Mouse (Mus musculus): Measurements from ENCODE around the gene Angpt4. TPM values are rescaled to one million over a fixed set of nuclear protein-coding genes. Genes with fewer than 3 reads are reported as not detected.

The Angpt4 gene
- polyA plus RNA-seq, 1 experiment from 2014 or later = 0.22 TPM

DNA sequence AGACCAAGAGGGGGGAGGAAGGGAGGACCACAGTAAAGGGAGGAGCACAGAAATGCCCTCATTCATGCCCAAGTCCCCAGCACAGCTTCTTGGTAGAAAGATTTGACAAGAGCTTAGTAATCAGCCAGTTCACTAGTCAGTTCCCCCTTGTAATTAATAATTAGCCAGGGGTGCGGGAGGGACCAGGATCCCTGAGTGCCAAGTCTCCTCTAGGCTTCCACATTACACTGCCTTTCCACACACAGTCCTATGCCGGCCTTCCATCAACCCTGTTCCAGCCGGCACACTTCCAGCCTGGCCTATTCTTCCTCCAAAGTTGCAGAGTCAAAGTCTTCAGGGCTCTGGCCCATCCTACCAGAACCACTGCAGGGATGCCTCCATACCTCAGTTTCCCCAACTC, 65.1 kb downstream of the Angpt4 start:
- no peak for ATAC-seq (ENCODE audit: low FRiP score, low read depth)
- Histone ChIP-seq H3K9me3 (no peaks in the 10 kb centered on the region), H3K4me3 (no peak overlapping the region), H3K9ac (no peak overlapping the region), H3K27me3 (peaks cover 30% of the 10 kb centered on the region), H3K36me3 (no peaks in the 10 kb centered on the region), H3K4me1 (peaks cover 45% of the 10 kb centered on the region), H3K4me2 (replicated peaks) (no peak overlapping the region), H3K27ac (no peak overlapping the region)
- 92% methylated on average over 3 of the region's 3 CpGs for WGBS

DNA sequence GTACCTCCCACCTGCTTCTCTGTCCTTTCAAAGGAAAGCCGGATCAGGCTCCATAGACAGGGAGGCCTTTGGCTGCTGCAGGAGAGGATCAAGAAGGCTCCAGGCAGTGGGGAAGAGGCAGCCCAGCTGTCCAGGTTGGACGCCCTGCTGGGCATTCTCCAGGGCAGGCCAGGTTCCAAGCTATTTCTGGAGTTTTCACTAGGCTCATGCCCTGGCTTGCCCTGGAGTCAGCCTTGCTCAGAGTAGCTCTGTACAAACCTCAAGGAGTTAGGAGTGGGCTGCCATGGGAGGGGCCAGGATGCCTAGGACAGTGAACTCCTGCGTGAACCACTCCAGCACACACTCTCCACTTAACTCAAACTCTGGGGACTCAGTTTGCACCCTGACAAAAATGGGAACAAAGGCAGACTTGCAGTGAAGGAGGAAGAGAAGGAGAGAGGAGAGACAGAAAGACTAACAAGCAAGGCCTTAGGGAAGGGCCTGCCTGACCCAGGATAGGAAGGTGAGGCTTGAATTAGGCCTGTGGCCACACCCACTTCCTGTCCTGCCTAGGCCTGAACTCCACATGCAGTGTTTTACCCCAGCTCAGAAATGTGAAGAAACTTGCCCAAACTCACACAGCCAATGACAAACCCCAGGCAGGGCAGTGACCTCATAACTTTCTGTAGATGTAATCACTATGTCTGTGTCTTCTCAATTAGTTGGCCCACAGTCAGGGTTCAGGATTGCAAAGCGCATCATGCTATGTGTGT, 66.9 kb downstream of the Angpt4 start:
- H3K4me2 ChIP-seq (replicated peaks) = peak overlapping the region; percentile 86; the same call in 1 of the 2 replicates
- H3K4me3 ChIP-seq = no peak overlapping the region
- no peak overlapping the region for H3K27ac ChIP-seq

DNA sequence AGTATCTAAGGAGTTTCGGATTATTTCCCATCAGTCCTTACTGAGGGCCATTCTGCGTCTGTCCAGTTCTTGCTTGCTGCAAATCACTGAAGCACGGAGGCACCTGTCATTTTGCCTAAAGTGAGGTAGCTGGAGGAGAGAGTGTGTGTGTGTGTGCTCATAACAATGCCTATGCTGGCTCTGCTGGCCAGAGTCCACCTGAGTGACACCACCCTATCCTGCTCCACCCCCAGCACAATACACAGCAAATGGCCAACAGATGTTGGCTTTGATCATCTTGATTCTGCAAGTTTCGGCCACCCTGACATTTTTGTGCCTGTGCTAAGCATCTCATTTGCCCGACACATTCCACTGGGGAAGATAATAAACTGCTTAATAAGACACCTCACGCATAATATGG, 67.5 kb downstream of the Angpt4 start:
- Histone ChIP-seq H3K4me1 (peaks cover 37% of the 10 kb centered on the region), H3K36me3 (no peaks in the 10 kb centered on the region), H3K27me3 (peaks cover 18% of the 10 kb centered on the region), H3K27ac (no peak overlapping the region), H3K4me3 (peak overlapping the region; percentile 69), H3K9ac (no peak overlapping the region), H3K4me2 (replicated peaks) (peak overlapping the region; percentile 86), H3K9me3 (no peaks in the 10 kb centered on the region)
- no peak for ATAC-seq (ENCODE audit: low FRiP score, low read depth)
- 51% methylated on average over 6 of the region's 6 CpGs for WGBS

More for the DNA sequence above, 66.9 kb downstream of the Angpt4 start:
- Histone ChIP-seq H3K4me1 (peaks cover 38% of the 10 kb centered on the region), H3K27me3 (peaks cover 24% of the 10 kb centered on the region), H3K36me3 (no peaks in the 10 kb centered on the region), H3K9me3 (no peaks in the 10 kb centered on the region), H3K9ac (no peak overlapping the region)
- WGBS = 82% methylated on average over 4 of the region's 4 CpGs
- no peak for ATAC-seq (ENCODE audit: low FRiP score, low read depth)

DNA sequence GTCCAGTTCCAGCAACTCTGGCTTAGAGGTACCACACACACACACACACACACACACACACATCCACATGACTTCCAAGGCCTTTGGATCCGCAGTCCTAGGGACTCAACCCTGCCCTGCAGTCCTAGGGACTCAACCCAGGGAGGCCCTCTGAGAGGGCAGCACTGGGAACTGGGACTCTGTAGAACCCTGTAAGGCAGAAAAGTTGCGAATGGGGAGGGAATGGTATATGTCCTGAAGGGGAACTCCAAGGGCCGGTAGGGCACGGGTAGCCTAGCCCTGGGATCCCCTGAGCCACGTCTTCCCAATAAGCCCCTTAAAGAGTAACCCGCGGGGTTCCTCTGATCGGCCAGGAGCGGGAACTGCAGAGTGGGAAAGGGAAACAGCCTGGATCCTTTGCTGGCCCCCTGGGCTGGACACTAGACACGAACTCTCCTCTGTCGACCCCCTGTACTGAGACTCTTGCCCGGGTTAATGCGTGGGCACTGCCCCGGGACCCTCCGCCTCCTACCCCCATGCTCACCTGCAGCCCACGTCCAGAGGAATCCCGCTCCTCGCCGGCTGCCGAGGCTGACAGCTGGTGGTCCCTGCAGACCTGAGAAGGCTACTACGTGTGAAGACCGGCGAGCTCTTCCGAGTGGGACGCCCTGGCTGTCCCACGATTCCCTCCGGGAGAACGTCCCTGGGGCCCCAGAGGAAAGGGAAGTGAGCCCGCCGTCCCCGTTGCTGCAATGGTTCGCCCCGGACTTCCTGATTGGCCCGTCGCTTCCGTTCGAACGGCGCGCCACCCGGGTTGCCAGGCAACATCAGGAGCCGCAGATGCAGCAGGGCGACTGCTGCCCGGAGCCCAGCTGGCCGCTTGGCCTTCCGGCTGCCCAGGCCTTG, 68.7 kb downstream of the Angpt4 start, which contains the start of gene Fam110a:
Fam110a (minus strand) TSS at position 750 of the 885 bp plus-strand sequence.
- Histone ChIP-seq H3K27me3 (peaks cover 6% of the 10 kb centered on the region), H3K4me3 (peak within 1 kb of the TSS; percentile 69), H3K27ac (peak within 1 kb of the TSS; percentile 28; the same call in 1 of the 2 replicates), H3K9me3 (no peaks in the 10 kb centered on the region), H3K9ac (peak within 1 kb of the TSS; percentile 84), H3K4me2 (replicated peaks) (peak within 1 kb of the TSS; percentile 86), H3K36me3 (no peaks in the 10 kb centered on the region), H3K4me1 (peaks cover 28% of the 10 kb centered on the region)
- peak; percentile 70 for ATAC-seq (ENCODE audit: low FRiP score, low read depth)
- WGBS = under 1% methylated on average over 46 of the region's 46 CpGs

DNA sequence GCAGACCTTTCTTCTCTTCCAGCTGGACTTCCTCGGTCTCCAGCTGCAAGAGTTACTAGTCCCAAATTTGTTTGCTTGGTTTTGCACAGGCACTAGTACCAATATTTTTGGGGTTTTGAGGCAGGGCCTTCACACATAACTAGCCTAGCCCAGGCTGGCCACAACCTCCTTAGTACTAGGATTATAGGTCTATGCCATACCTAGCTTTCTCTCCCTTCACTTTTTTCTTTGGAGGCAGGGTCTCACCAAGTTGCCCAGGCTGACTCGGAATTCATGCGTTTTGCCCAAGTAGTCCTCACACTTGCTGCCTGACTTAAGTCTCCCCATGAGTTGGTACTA, 69.3 kb downstream of the Angpt4 start:
- Histone ChIP-seq H3K4me1 (peaks cover 29% of the 10 kb centered on the region), H3K4me2 (replicated peaks) (peak overlapping the region; percentile 86), H3K27me3 (no peaks in the 10 kb centered on the region; the same call in 1 of the 2 replicates), H3K27ac (peak overlapping the region; percentile 28; the same call in 1 of the 2 replicates), H3K4me3 (peak overlapping the region; percentile 69), H3K36me3 (no peaks in the 10 kb centered on the region), H3K9me3 (no peaks in the 10 kb centered on the region), H3K9ac (peak overlapping the region; percentile 84)
- 0 out of 2 replicates have a peak, but pooled peaks have one; percentile 1 for ATAC-seq (ENCODE audit: low FRiP score, low read depth)
- 38% methylated on average over 3 of the region's 3 CpGs for WGBS

DNA sequence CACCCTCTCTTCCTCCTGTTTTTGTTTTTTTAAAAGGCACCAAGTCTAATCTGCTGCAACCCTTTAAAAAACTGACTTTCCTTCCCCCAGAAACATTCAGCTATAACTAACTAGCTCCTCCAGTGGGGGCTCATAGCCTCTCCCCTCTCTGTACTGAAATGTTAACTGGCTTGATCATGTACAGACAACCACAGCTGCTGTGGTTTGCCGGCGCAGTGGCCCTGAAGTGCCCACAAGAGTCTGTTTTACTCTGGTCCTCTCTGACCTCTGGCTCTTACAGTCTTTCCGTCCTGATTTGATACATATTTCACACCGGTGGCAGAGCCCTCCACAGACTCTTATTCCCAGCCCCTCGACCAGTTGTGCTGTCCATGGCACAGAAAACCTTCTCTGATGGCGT, 70.3 kb downstream of the Angpt4 start:
- H3K4me1 ChIP-seq = peaks cover 32% of the 10 kb centered on the region
- no peak overlapping the region for H3K4me2 ChIP-seq (replicated peaks)
- no peak overlapping the region for H3K4me3 ChIP-seq
- no peak overlapping the region for H3K27ac ChIP-seq
- no peak for ATAC-seq (ENCODE audit: low FRiP score, low read depth)
- H3K9me3 ChIP-seq = no peaks in the 10 kb centered on the region
- H3K27me3 ChIP-seq = no peaks in the 10 kb centered on the region
- WGBS = 65% methylated on average over 6 of the region's 6 CpGs
- no peaks in the 10 kb centered on the region for H3K36me3 ChIP-seq
- H3K9ac ChIP-seq = no peak overlapping the region

DNA sequence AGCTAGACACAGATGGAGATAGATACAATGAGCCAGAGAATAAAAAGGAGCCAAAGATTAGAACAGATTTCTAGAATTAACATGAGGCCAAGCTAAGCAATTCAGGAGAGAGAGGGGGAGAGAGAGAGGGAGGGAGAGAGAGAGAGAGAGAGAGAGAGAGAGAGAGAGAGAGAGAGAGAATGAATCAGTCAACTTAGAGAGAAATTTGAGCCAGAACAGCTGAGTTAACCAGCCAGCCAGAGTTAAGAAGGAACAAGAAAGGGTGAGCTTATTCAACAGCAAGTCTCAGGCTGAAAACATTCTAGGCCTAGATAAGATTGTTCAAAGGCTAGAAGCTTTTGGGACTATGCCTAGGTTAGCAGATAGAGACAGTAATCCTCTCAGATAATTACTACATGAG, 71.5 kb downstream of the Angpt4 start:
- Histone ChIP-seq H3K4me2 (replicated peaks) (no peak overlapping the region), H3K9me3 (no peaks in the 10 kb centered on the region), H3K27me3 (no peaks in the 10 kb centered on the region), H3K36me3 (no peaks in the 10 kb centered on the region), H3K4me1 (peaks cover 31% of the 10 kb centered on the region), H3K9ac (no peak overlapping the region), H3K4me3 (no peak overlapping the region), H3K27ac (no peak overlapping the region)
- no peak for ATAC-seq (ENCODE audit: low FRiP score, low read depth)

DNA sequence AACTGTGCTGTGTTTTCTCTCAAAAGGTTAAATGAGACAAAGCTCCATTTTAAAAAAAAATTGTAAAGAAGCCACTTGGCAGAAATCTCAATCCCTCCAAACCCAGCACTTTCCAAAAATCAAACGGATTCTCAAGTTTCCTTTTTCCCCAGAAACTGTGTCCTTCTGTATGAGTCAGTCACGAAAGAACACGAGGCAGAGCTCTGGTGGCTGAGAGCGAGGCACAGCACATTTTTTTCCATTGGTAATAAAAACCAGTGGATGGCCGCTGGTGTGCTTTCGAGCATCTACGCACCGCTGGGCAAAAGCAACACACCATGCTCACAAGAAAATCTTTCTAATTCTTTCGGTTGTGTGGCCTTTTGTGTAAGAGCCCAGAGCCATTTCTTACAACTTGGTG, 73.0 kb downstream of the Angpt4 start:
- peaks cover 15% of the 10 kb centered on the region for H3K4me1 ChIP-seq
- no peaks in the 10 kb centered on the region for H3K9me3 ChIP-seq
- no peak overlapping the region for H3K9ac ChIP-seq
- 47% methylated on average over 9 of the region's 9 CpGs for WGBS
- no peak overlapping the region for H3K27ac ChIP-seq
- no peak for ATAC-seq (ENCODE audit: low FRiP score, low read depth)
- H3K27me3 ChIP-seq = no peaks in the 10 kb centered on the region
- no peak overlapping the region for H3K4me3 ChIP-seq
- H3K36me3 ChIP-seq = no peaks in the 10 kb centered on the region
- H3K4me2 ChIP-seq (replicated peaks) = no peak overlapping the region

DNA sequence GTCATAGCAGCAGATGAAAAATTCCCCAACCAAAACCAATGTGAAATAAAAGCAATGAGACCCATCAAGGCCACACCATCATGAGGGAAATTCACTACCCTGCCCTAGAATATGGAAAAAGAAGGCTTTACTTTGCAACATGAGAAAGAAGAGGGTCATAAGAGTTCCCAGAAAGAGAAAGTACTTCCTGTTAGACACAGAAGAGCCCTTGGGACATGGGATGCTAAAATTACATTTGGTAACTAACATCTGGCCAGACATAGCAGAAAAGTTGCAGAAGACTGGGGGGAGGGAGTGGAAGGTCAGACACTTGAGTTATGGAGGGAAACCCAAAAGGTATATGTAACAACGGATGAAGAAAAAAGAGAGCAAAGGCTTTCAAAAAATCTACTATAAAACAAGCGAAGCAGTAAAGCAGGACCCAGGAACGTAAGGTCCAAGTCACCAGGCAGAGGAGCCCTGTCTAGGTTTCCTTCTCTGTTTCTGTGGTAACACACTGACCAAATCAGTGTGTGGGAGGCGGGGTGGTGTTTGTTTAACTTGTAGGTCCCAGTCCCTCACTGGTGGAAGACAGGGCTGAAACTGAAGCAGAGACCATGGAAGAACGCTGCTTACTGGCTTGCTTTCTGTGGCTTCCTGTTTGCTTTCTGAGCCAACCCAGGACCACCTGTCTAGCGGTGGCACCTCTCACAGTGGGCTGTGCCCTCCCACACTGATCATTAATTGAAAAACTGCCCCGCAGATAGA, 74.6 kb downstream of the Angpt4 start:
- no peak overlapping the region for H3K9ac ChIP-seq
- no peaks in the 10 kb centered on the region for H3K36me3 ChIP-seq
- ATAC-seq (ENCODE audit: low FRiP score, low read depth) = no peak
- WGBS = 60% methylated on average over 7 of the region's 7 CpGs
- H3K27me3 ChIP-seq = no peaks in the 10 kb centered on the region
- H3K9me3 ChIP-seq = no peaks in the 10 kb centered on the region
- H3K4me1 ChIP-seq = peaks cover 4% of the 10 kb centered on the region; the same call in 1 of the 2 replicates
- H3K4me2 ChIP-seq (replicated peaks) = no peak overlapping the region
- no peak overlapping the region for H3K27ac ChIP-seq
- H3K4me3 ChIP-seq = no peak overlapping the region

DNA sequence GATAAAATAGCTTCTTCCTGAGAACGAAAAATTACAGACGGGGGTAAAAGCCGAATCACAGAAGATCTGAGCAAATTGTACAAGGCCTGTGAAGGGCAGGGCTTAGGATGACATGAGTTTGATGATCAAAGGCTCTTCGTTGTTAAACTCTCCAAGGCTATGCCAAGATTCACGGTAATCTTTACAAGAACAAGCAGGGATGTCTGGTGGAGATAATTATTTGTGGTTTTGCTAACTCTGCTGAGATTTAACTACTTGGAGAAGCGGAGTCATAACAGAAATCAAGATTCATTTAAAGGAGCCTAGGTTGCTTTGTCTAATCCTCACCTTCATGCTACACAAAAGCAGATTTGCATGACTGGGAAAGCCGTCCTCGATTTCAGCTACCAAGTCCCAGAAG, 75.9 kb downstream of the Angpt4 start:
- 79% methylated on average over 8 of the region's 8 CpGs for WGBS
- H3K4me2 ChIP-seq (replicated peaks) = no peak overlapping the region
- H3K27ac ChIP-seq = no peak overlapping the region
- 0 out of 2 replicates have a peak, but pooled peaks cover 4% of the 10 kb centered on the region for H3K4me1 ChIP-seq
- no peak for ATAC-seq (ENCODE audit: low FRiP score, low read depth)
- no peak overlapping the region for H3K9ac ChIP-seq
- no peaks in the 10 kb centered on the region for H3K9me3 ChIP-seq
- H3K27me3 ChIP-seq = peaks cover 3% of the 10 kb centered on the region; the same call in 1 of the 2 replicates
- no peaks in the 10 kb centered on the region for H3K36me3 ChIP-seq
- no peak overlapping the region for H3K4me3 ChIP-seq

DNA sequence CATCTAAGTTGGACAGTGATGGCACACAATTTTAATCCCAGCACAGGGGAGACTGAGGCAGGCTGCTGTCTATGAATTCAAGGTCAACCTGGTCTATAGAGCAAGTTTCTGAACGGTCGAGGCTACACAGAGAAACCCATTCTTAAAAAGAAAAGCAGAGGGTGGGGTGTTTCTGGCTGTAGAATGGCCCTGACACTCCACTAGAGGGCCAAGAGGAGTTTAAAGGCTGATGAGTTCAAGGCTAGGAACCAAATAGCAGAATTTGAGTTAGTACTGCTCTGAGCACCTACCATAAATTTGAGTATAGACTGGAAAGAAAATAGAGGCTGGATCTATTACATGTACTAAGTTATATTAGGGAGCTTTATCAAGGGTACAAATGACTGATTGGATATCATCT, 78.0 kb downstream of the Angpt4 start:
- Histone ChIP-seq H3K4me1 (0 out of 2 replicates have a peak, but pooled peaks cover 4% of the 10 kb centered on the region), H3K9ac (no peak overlapping the region), H3K9me3 (no peaks in the 10 kb centered on the region), H3K4me2 (replicated peaks) (no peak overlapping the region), H3K4me3 (no peak overlapping the region), H3K27me3 (peaks cover 12% of the 10 kb centered on the region), H3K27ac (no peak overlapping the region), H3K36me3 (no peaks in the 10 kb centered on the region)
- WGBS = 80% methylated on average over 2 of the region's 2 CpGs
- ATAC-seq (ENCODE audit: low FRiP score, low read depth) = no peak

DNA sequence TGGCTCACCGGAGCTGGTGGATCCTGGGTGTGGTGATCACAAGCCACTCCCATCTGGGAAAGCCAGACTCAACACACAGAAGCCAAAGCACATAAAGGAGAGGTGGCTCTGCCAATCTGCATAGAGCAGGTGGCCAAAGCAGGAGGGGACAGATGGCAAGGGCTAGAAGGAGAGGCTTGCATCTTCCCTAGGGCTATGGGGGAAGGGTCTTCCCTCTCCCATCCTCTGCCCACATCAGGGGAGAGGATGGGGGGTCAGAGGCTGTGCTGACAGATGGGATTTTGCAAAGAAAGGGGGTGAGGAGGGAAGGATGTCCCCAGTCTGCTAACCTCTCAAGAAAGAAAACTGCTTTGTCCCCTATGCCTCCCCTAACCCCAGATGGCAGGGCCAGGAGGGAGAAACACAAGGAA, 80.0 kb downstream of the Angpt4 start:
- Histone ChIP-seq H3K9me3 (no peaks in the 10 kb centered on the region), H3K4me1 (peaks cover 10% of the 10 kb centered on the region), H3K9ac (no peak overlapping the region), H3K27ac (no peak overlapping the region), H3K4me2 (replicated peaks) (no peak overlapping the region), H3K27me3 (peaks cover 28% of the 10 kb centered on the region), H3K4me3 (no peak overlapping the region), H3K36me3 (no peaks in the 10 kb centered on the region)
- 17% methylated on average over 1 of the region's 1 CpGs for WGBS
- no peak for ATAC-seq (ENCODE audit: low FRiP score, low read depth)

All from limb, embryonic 13.5 days (tissue).